Mouse (Mus musculus): ENCODE measurements around the gene Fgf4. TPM values are rescaled to one million over a fixed set of nuclear protein-coding genes. Genes with fewer than 3 reads are reported as not detected.

The Fgf4 gene
- total RNA-seq (2023) = not detected

GRCm38 (mm10) chr7:144847067-144847466 is at the start of gene Fgf4:
TSS of gene Fgf4 (plus strand) at chr7:144847367.

DNA sequence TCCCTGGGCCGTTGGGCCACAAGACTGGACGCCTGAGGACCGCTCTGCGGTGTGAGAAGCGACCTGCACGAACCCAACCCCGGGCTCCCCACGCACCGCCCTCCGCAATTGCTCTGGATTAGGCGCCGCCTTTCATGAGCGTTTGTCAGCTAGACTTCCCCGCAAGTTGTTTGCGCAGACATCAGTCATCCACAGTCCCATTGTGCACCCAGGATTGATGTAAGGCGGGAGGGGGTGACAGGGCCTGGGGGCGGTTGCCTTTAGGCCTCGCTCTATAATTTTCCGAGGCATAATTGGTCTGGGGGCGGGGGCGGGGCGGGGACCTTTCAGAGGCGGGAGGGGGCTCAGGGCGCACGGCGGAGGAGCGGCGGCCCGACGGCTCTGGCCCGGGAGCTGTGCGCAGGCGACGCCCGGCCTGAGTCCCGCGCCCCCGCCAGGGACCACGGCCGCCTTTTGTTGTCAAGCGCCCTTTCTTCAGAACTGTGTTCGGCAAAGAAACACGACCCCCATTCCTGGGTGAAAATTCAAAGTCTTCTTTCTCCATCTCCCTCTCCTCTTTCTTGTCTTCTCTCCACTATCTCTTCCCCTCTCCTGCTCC is 9.2 kb upstream of the Fgf4 start, which contains the start of gene Fgf3:
Gene Fgf3 (plus strand): TSS at position 193 of the 598 bp plus-strand sequence.

GRCm38 (mm10) chr7:144896294-144897218 is 49.4 kb downstream of the Fgf4 start, which contains the start of gene Fgf15:
TSS of gene Fgf15 (plus strand) at chr7:144896531.

Other genes starting within 250 kb of the Fgf4 start
- not detected for gene Ano1, start 95.4 kb upstream of the Fgf4 start, total RNA-seq (2023)
- gene Fgf3, start 9.3 kb upstream of the Fgf4 start, total RNA-seq (2023) = not detected
- gene Fgf15, start 49.2 kb downstream of the Fgf4 start, total RNA-seq (2023) = not detected
- 10 to 100 TPM; 47.6 to 49.3 TPM for gene LTO1, start 67.7 kb downstream of the Fgf4 start, total RNA-seq (2023)
- 1 to 10 TPM; 1.1 to 2.2 TPM for gene Ccnd1, start 92.6 kb downstream of the Fgf4 start, total RNA-seq (2023)

Measured in T-cell, adult 66 days (primary cell).